Mouse (Mus musculus) kidney, postnatal 10 days (tissue): ENCODE results near the gene Mfap1b.
"Not testable (repeated sequence)": the region's sequence is repeated elsewhere in the genome, so short reads cannot be mapped to it uniquely, and the experiment has no call there.

Experiments
- DNase-seq: peaks from one replicate; pipeline ENCODE4 v3.0.0; 2021; ENCODE audit warnings: mixed read lengths

Mfap1b gene

GRCm38 (mm10) chr2:121473301-121474179 is at the start of gene Mfap1b:
Gene Mfap1b, minus strand, starts transcription at chr2:121474067.
- peak; percentile 85 for DNase-seq

GRCm38 (mm10) chr2:121522830-121523229 is 49.0 kb upstream of the Mfap1b start:
- DNase-seq, result not testable (repeated sequence)

- DNase-seq, result no peak
These were observed 48.1 kb upstream of the Mfap1b start for GRCm38 (mm10) chr2:121522006-121522405.

- DNase-seq, result not testable (repeated sequence)
These were observed 44.8 kb upstream of the Mfap1b start for GRCm38 (mm10) chr2:121518711-121519110.

- no peak for DNase-seq
These were observed 44.2 kb upstream of the Mfap1b start for GRCm38 (mm10) chr2:121518106-121518505.

- no peak for DNase-seq
These were observed 40.3 kb upstream of the Mfap1b start for GRCm38 (mm10) chr2:121514211-121514610.

- not testable (repeated sequence) for DNase-seq
These were observed 39.3 kb upstream of the Mfap1b start for GRCm38 (mm10) chr2:121512991-121513765.

GRCm38 (mm10) chr2:121511401-121511800 is 37.5 kb upstream of the Mfap1b start:
- DNase-seq, result no peak

- DNase-seq, result peak; percentile 84
These were observed 35.7 kb upstream of the Mfap1b start for GRCm38 (mm10) chr2:121509584-121509983.

- DNase-seq, result no peak
These were observed 34.1 kb upstream of the Mfap1b start for GRCm38 (mm10) chr2:121507951-121508330.

GRCm38 (mm10) chr2:121507173-121507950 is 33.5 kb upstream of the Mfap1b start:
- no peak for DNase-seq

GRCm38 (mm10) chr2:121505942-121506882 is 32.3 kb upstream of the Mfap1b start, which contains the start of the genes Mfap1a and Wdr76:
Gene Mfap1a, minus strand, starts transcription at chr2:121506665.
Gene Wdr76, plus strand, starts transcription at chr2:121506723.
- DNase-seq, result peak; percentile 89

- DNase-seq, result not testable (repeated sequence)
These were observed 27.7 kb upstream of the Mfap1b start for GRCm38 (mm10) chr2:121501550-121501949.

GRCm38 (mm10) chr2:121484403-121484802 is 10.5 kb upstream of the Mfap1b start:
- not testable (repeated sequence) for DNase-seq

GRCm38 (mm10) chr2:121483576-121483975 is 9.7 kb upstream of the Mfap1b start:
- no peak for DNase-seq

- DNase-seq, result not testable (repeated sequence)
These were observed 7.0 kb upstream of the Mfap1b start for GRCm38 (mm10) chr2:121480916-121481315.

- peak; percentile 29 for DNase-seq
These were observed 6.6 kb upstream of the Mfap1b start for GRCm38 (mm10) chr2:121480498-121480897.

GRCm38 (mm10) chr2:121477491-121478266 is 3.8 kb upstream of the Mfap1b start:
- DNase-seq, result no peak

GRCm38 (mm10) chr2:121475306-121475705 is 1.4 kb upstream of the Mfap1b start:
- DNase-seq, result not testable (repeated sequence)

- DNase-seq, result no peak
These were observed 291 bp upstream of the Mfap1b start for GRCm38 (mm10) chr2:121474180-121474535.

- not testable (repeated sequence) for DNase-seq
These were observed 1.1 kb downstream of the Mfap1b start for GRCm38 (mm10) chr2:121472783-121473182.
